Mouse (Mus musculus) forebrain, embryonic 13.5 days (tissue): ENCODE measurements around the gene Krtap5-3. TPM values are rescaled to one million over a fixed set of nuclear protein-coding genes. Genes with fewer than 3 reads are reported as not detected.
"Not testable (repeated sequence)": the region's sequence is repeated elsewhere in the genome, so short reads cannot be mapped to it uniquely, and the experiment has no call there.

Experiments
- ATAC-seq: fragments of 200-750 bp; cut with Nextera tagmentation; 2 replicates; pipeline ENCODE4 v1.8.0; 2017
- H3K27ac ChIP-seq: fragments of 300-500 bp; sonication (generic); 2 replicates; pipeline ENCODE4 v1.5.1; 2015; ENCODE audit warnings: inconsistent platforms, mild to moderate bottlenecking, moderate library complexity
- H3K27me3 ChIP-seq: fragments of 300-500 bp; sonication (generic); 2 replicates; pipeline ENCODE4 v1.6.1; 2015; ENCODE audit warnings: mild to moderate bottlenecking, inconsistent platforms
- H3K36me3 ChIP-seq: fragments of 300-500 bp; sonication (generic); 2 replicates; pipeline ENCODE4 v1.6.1; 2015; ENCODE audit warnings: mild to moderate bottlenecking, inconsistent platforms; ENCODE audit not compliant: poor library complexity, severe bottlenecking
- H3K4me1 ChIP-seq: fragments of 300-500 bp; sonication (generic); 2 replicates; pipeline ENCODE4 v1.6.1; 2015; ENCODE audit warnings: inconsistent platforms
- H3K4me2 ChIP-seq: fragments of 300-500 bp; sonication (generic); 2 replicates; pipeline ENCODE4 v1.6.1; 2015; ENCODE audit warnings: inconsistent platforms, mild to moderate bottlenecking, moderate library complexity
- H3K4me3 ChIP-seq: fragments of 300-500 bp; sonication (generic); 2 replicates; pipeline ENCODE4 v1.5.1; 2015; ENCODE audit warnings: mild to moderate bottlenecking, inconsistent platforms
- H3K9ac ChIP-seq: fragments of 300-500 bp; sonication (generic); 2 replicates; pipeline ENCODE4 v1.6.1; 2015; ENCODE audit warnings: mild to moderate bottlenecking, inconsistent platforms
- H3K9me3 ChIP-seq: fragments of 300-500 bp; sonication (generic); replicated peaks from 2 replicates; pipeline ENCODE4 v1.6.1; 2016; ENCODE audit warnings: inconsistent platforms
- WGBS: fragments of 180-500 bp; shearing (Covaris S2); methylation state at CpG from one replicate; pipeline ENCODE4 v1.1.7; 2015; 5-methylcytosine and 5-hydroxymethylcytosine counted together
- polyA plus RNA-seq: library from polyadenylated mRNA; unstranded; fragments of >200 nt; fragmentation: Nextera tagmentation; extraction: Ambion mirVana; gene quantifications from 2 replicates; pipeline ENCODE4 v1.2.1, GENCODE M21; 2015

The Krtap5-3 gene
- polyA plus RNA-seq = not detected in 2 replicates

GRCm38 (mm10) chr7:142201064-142201463 is at the start of gene Krtap5-3:
Krtap5-3 (plus strand) TSS chr7:142201364.
- 75% methylated on average over 1 of the region's 1 CpGs for WGBS

GRCm38 (mm10) chr7:142152191-142152590 is 49.0 kb upstream of the Krtap5-3 start:
- 86% methylated on average over 4 of the region's 4 CpGs for WGBS
- ATAC-seq = no peak

More at GRCm38 (mm10) chr7:142201064-142201463, at the start of gene Krtap5-3:
- Histone ChIP-seq H3K36me3 (no peaks in the 10 kb centered on the region), H3K4me1 (no peaks in the 10 kb centered on the region), H3K9ac (no peak within 1 kb of the TSS), H3K27me3 (no peaks in the 10 kb centered on the region), H3K27ac (no peak within 1 kb of the TSS), H3K9me3 (no peaks in the 10 kb centered on the region), H3K4me2 (no peak within 1 kb of the TSS), H3K4me3 (no peak within 1 kb of the TSS)
- ATAC-seq = no peak

GRCm38 (mm10) chr7:142155308-142155707 is 45.9 kb upstream of the Krtap5-3 start:
- WGBS = 60% methylated on average over 1 of the region's 1 CpGs
- no peak for ATAC-seq
- H3K9ac ChIP-seq = no peak overlapping the region

More at GRCm38 (mm10) chr7:142152191-142152590, 49.0 kb upstream of the Krtap5-3 start:
- Histone ChIP-seq H3K27ac (no peak overlapping the region), H3K4me3 (no peak overlapping the region), H3K36me3 (no peaks in the 10 kb centered on the region), H3K9ac (no peak overlapping the region), H3K4me1 (no peaks in the 10 kb centered on the region), H3K9me3 (no peaks in the 10 kb centered on the region), H3K4me2 (no peak overlapping the region), H3K27me3 (no peaks in the 10 kb centered on the region)

GRCm38 (mm10) chr7:142157013-142157412 is 44.2 kb upstream of the Krtap5-3 start, which contains the start of gene Gm29735:
Gm29735 (minus strand) TSS chr7:142157113.
- ATAC-seq, H3K27ac ChIP-seq, H3K36me3 ChIP-seq, H3K4me3 ChIP-seq, H3K9me3 ChIP-seq, H3K9ac ChIP-seq, H3K27me3 ChIP-seq, H3K4me1 ChIP-seq, H3K4me2 ChIP-seq: not testable (repeated sequence)
- 71% methylated on average over 2 of the region's 2 CpGs for WGBS

More at GRCm38 (mm10) chr7:142155308-142155707, 45.9 kb upstream of the Krtap5-3 start:
- Histone ChIP-seq H3K4me1 (no peaks in the 10 kb centered on the region), H3K27me3 (no peaks in the 10 kb centered on the region), H3K4me3 (no peak overlapping the region), H3K27ac (no peak overlapping the region), H3K9me3 (no peaks in the 10 kb centered on the region), H3K4me2 (no peak overlapping the region), H3K36me3 (no peaks in the 10 kb centered on the region)

GRCm38 (mm10) chr7:142159366-142159765 is 41.8 kb upstream of the Krtap5-3 start:
- Histone ChIP-seq H3K36me3 (no peaks in the 10 kb centered on the region), H3K4me3 (no peak overlapping the region), H3K27ac (no peak overlapping the region), H3K9ac (no peak overlapping the region), H3K4me1 (no peaks in the 10 kb centered on the region), H3K4me2 (no peak overlapping the region), H3K27me3 (no peaks in the 10 kb centered on the region), H3K9me3 (no peaks in the 10 kb centered on the region)
- 93% methylated on average over 3 of the region's 3 CpGs for WGBS
- no peak for ATAC-seq

- not testable (repeated sequence) for H3K27me3 ChIP-seq, H3K4me1 ChIP-seq, H3K4me3 ChIP-seq, H3K4me2 ChIP-seq, ATAC-seq, H3K36me3 ChIP-seq, H3K9me3 ChIP-seq, H3K9ac ChIP-seq, H3K27ac ChIP-seq
Measured at GRCm38 (mm10) chr7:142165639-142166038, 35.5 kb upstream of the Krtap5-3 start, which contains the start of gene Gm4553. Gm4553 (minus strand) TSS chr7:142165739.

GRCm38 (mm10) chr7:142169836-142170235 is 31.3 kb upstream of the Krtap5-3 start:
- no peak overlapping the region for H3K4me3 ChIP-seq
- H3K27me3 ChIP-seq = no peaks in the 10 kb centered on the region
- no peak overlapping the region for H3K4me2 ChIP-seq
- no peaks in the 10 kb centered on the region for H3K9me3 ChIP-seq
- H3K4me1 ChIP-seq = no peaks in the 10 kb centered on the region
- WGBS = 49% methylated on average over 3 of the region's 3 CpGs
- H3K36me3 ChIP-seq = no peaks in the 10 kb centered on the region
- no peak for ATAC-seq
- H3K27ac ChIP-seq = no peak overlapping the region
- H3K9ac ChIP-seq = no peak overlapping the region

- not testable (repeated sequence) for ATAC-seq, H3K4me3 ChIP-seq, H3K9me3 ChIP-seq, H3K27me3 ChIP-seq, H3K36me3 ChIP-seq, H3K9ac ChIP-seq, H3K4me2 ChIP-seq, H3K4me1 ChIP-seq, H3K27ac ChIP-seq
Measured at GRCm38 (mm10) chr7:142175905-142176304, 25.3 kb upstream of the Krtap5-3 start, which contains the start of gene Krtap5-2. Krtap5-2 (minus strand) TSS chr7:142176005.

GRCm38 (mm10) chr7:142178685-142179084 is 22.5 kb upstream of the Krtap5-3 start:
- Histone ChIP-seq H3K4me3 (no peak overlapping the region), H3K27me3 (no peaks in the 10 kb centered on the region), H3K9ac (no peak overlapping the region), H3K4me2 (no peak overlapping the region), H3K27ac (no peak overlapping the region), H3K36me3 (no peaks in the 10 kb centered on the region), H3K4me1 (no peaks in the 10 kb centered on the region), H3K9me3 (no peaks in the 10 kb centered on the region)
- ATAC-seq = no peak
- WGBS = 80% methylated on average over 1 of the region's 1 CpGs

- WGBS = 43% methylated on average over 1 of the region's 1 CpGs
- Histone ChIP-seq H3K9ac (no peak overlapping the region), H3K36me3 (no peaks in the 10 kb centered on the region), H3K27me3 (no peaks in the 10 kb centered on the region), H3K9me3 (no peaks in the 10 kb centered on the region), H3K4me3 (no peak overlapping the region), H3K27ac (no peak overlapping the region), H3K4me1 (no peaks in the 10 kb centered on the region), H3K4me2 (no peak overlapping the region)
- no peak for ATAC-seq
Measured at GRCm38 (mm10) chr7:142181021-142181420, 20.1 kb upstream of the Krtap5-3 start.

GRCm38 (mm10) chr7:142188156-142188555 is 13.0 kb upstream of the Krtap5-3 start:
- Histone ChIP-seq H3K36me3 (no peaks in the 10 kb centered on the region), H3K4me3 (no peak overlapping the region), H3K27me3 (peaks cover 8% of the 10 kb centered on the region; the same call in 1 of the 2 replicates), H3K4me1 (no peaks in the 10 kb centered on the region), H3K9me3 (no peaks in the 10 kb centered on the region), H3K4me2 (no peak overlapping the region), H3K27ac (no peak overlapping the region), H3K9ac (no peak overlapping the region)
- ATAC-seq = no peak
- 52% methylated on average over 2 of the region's 2 CpGs for WGBS

- 61% methylated on average over 2 of the region's 2 CpGs for WGBS
- no peaks in the 10 kb centered on the region for H3K36me3 ChIP-seq
- H3K9me3 ChIP-seq = no peaks in the 10 kb centered on the region
- no peak within 1 kb of the TSS for H3K27ac ChIP-seq
- no peak within 1 kb of the TSS for H3K4me3 ChIP-seq
- H3K4me1 ChIP-seq = no peaks in the 10 kb centered on the region
- H3K27me3 ChIP-seq = peaks cover 8% of the 10 kb centered on the region; the same call in 1 of the 2 replicates
- no peak for ATAC-seq
- H3K9ac ChIP-seq = no peak within 1 kb of the TSS
- no peak within 1 kb of the TSS for H3K4me2 ChIP-seq
Measured at GRCm38 (mm10) chr7:142190289-142190688, 10.9 kb upstream of the Krtap5-3 start, which contains the start of gene Gm10153. Gm10153 (minus strand) TSS chr7:142190389.

GRCm38 (mm10) chr7:142198748-142199147 is 2.4 kb upstream of the Krtap5-3 start:
- H3K9ac ChIP-seq = no peak overlapping the region
- H3K4me2 ChIP-seq = no peak overlapping the region
- no peaks in the 10 kb centered on the region for H3K4me1 ChIP-seq
- H3K4me3 ChIP-seq = no peak overlapping the region
- no peaks in the 10 kb centered on the region for H3K9me3 ChIP-seq
- WGBS = 82% methylated on average over 2 of the region's 2 CpGs
- no peaks in the 10 kb centered on the region for H3K27me3 ChIP-seq
- no peaks in the 10 kb centered on the region for H3K36me3 ChIP-seq
- ATAC-seq = no peak
- no peak overlapping the region for H3K27ac ChIP-seq
